Mouse (Mus musculus) thymus, postnatal 14 days (tissue): Measurements from ENCODE around the gene Ntm.

Experiments
- DNase-seq: peaks from one replicate; pipeline ENCODE4 v3.0.0; 2021

Ntm gene

GRCm38 (mm10) chr9:29269988-29270387 is 693.0 kb downstream of the Ntm start:
- no peak for DNase-seq

GRCm38 (mm10) chr9:29269277-29269646 is 693.7 kb downstream of the Ntm start:
- DNase-seq: no peak

GRCm38 (mm10) chr9:29268583-29269276 is 694.2 kb downstream of the Ntm start:
- DNase-seq: no peak

DNA sequence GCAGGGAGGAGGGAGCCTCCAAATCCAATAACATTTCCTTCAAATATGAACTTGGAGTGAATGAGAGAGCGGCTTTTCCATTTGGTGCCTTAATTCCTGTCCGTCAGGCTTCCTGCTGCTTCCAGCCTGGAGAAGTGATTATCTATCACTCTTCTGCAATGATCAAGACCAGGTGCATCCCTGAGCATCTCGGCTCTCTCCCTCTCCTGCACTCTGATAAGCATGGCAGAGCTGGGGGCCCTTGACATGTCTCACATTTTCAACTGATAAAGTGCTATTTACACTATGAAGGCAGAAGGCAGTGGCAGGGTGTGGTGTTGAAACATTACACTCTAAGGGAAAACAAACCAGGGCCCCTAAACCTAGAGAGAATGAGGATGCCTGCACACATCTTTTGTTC is 695.3 kb downstream of the Ntm start:
- DNase-seq: no peak

GRCm38 (mm10) chr9:29265177-29265576 is 697.8 kb downstream of the Ntm start:
- no peak for DNase-seq

DNA sequence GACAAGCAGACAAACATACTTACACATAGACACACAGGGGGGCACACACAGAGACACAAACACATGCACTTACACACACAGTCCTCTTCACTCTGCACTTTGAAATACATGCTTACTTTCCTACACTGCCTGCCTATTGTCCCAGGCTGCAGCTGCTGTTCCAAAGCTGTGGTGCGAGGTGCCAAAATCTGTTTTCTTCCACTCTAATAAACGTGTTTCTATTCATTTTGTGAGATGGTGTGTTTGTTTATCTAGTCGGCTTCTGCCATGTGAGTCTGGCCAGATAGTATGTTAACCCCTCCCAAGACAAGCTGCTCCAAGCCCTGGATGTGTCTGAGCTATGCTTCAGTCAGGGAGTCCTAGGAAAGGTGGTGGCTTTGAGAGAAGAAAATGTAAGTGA is 700.1 kb downstream of the Ntm start:
- no peak for DNase-seq

DNA sequence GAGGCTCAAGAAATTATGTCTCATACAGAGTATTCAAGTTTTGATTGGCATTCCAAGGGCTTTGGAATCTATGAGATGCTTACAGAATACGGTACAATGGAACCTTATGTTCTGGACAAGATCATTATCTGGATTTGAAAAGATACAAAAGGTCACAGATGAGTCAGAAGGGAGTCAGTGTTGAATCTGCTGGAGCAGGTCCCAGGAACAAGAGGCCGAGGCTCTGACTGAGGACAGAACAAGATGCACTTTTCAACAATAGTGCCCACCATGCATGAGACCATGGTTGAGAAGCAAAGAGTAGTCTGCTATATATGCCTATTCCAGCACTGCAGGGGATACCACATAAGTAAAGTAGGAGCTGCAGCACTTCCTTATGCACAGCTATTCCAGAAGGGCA is 710.1 kb downstream of the Ntm start:
- DNase-seq: no peak

GRCm38 (mm10) chr9:29250813-29251212 is 712.1 kb downstream of the Ntm start:
- no peak for DNase-seq

- no peak for DNase-seq
Observed at GRCm38 (mm10) chr9:29247812-29248211, 715.1 kb downstream of the Ntm start.

DNA sequence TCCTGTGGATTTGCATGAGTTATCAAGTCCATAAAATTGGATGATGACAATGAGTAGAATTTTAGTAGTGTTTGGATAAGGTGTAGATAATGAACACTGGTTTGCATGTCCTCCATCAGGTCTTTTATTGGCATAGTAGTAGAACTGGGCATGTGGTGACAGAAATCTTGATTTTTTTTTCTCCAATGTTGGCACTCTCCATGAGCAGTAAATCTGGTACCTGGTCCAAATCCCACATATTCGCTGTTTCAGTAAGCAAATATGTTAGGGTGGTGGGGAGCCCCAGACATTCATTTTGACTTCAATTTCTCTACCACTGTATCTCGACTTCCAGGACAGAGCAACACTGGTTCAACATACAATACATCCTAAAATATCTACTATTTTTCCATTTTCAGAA is 718.9 kb downstream of the Ntm start:
- no peak for DNase-seq

GRCm38 (mm10) chr9:29242497-29243422 is 720.2 kb downstream of the Ntm start:
- DNase-seq: no peak

DNA sequence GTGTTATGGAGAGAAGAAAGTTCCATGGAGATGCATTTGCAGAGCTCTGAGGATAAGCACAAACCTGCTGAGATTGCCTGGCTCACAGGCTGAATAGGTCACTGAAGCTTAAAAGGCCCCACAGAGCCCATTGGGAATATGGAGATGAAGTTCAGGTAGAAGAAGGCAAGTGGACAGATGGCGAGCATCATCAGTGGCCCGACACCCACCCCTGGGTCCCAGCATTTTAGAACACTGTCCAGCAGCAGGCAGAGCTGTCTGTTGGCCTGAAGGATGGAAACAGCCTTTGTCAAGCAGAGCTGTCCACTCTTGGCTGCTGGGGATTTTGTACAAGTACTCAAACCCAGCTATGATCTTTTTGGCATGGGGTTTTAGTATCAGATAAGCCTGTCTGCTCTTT is 722.1 kb downstream of the Ntm start:
- no peak for DNase-seq

GRCm38 (mm10) chr9:29238973-29239372 is 724.0 kb downstream of the Ntm start:
- DNase-seq: no peak

- no peak for DNase-seq
Observed at GRCm38 (mm10) chr9:29236752-29237151, 726.2 kb downstream of the Ntm start.

DNA sequence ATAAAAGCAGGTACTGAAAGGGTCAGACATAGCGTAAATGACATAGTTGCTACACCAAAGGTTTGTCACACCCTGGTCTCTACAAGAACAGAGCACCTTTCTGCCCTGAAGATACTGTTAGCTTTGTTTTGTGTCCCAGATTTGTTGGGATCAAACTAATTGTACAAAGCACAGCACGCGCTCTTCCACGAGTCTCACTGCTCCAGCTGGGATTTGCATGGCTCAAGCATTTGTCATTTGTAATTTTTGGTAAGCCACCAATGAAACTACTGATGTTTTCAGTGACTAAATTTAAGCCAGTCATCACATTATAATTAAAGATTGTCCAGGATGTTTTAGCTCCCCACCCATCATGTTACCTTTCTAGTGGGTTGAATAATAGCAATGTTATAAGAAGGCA is 735.2 kb downstream of the Ntm start:
- DNase-seq: no peak

DNA sequence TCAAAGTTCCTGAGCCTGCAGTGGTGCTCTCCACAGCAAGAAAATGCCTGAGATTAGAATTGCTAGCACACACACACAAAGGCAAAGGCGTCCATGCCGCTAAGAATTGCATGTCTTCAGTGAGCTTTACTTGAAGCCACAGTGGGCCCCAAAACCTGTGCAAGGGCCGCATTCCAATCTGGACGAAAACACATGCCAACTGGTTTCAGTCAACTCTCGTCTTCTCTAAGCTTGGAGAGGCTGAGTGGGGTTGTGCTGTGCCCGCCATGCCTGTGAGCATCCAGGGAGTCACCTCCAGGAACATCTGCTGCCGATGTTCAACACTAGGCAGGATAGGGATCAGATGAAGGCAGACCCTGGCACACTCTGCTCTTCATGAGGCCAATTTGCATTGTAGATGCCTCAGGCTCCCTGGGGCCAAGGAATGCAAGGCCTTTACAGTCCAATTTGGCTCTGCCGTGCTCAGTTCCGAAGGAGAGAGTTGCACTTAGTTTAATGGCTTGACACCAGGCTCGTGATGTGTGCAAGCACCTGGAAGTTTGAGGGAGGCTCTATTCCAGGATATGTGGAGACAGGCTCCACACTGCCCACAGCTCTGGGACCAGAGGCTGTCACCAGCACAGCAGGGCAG is 739.9 kb downstream of the Ntm start:
- DNase-seq: no peak

GRCm38 (mm10) chr9:29220941-29221615 is 741.9 kb downstream of the Ntm start:
- DNase-seq: no peak

DNA sequence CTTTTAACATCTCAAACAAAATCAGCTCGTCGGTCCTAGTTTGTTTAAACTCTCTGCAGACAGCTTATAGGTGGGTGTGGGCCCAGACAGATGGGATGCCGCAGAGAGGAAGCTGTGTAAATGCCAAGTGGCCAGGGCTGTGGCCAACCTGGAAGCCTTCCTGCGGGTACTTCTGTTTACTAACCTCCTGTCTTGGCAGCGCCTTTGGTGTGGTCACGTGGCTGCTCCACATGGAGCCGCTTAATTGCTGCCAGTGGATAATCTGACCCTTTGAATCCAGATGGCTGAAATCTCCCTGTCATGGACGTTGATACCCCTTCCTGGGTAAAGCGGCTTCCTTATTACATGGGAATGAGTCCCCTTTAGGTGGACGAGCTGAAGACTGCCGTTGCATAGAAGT is 742.4 kb downstream of the Ntm start:
- DNase-seq: no peak

DNA sequence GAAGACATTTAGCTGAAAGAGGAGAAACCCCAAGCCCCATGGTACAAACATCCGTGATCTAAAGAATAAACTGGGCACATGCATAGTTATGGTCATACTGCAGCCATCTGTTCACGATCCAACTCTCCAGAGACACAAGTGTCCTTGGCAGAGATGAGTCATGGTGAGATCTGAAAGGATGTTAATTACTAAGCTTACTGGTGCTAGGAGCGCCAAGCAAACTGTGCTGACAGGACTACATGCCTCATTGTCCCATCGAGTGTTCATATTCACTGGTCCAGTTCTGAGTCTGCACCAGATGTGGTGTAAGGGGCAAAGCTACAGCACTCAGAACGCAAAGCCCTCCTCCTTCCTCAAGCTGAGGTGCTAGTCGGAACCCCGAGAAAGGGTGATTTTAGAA is 745.0 kb downstream of the Ntm start:
- DNase-seq: no peak

DNA sequence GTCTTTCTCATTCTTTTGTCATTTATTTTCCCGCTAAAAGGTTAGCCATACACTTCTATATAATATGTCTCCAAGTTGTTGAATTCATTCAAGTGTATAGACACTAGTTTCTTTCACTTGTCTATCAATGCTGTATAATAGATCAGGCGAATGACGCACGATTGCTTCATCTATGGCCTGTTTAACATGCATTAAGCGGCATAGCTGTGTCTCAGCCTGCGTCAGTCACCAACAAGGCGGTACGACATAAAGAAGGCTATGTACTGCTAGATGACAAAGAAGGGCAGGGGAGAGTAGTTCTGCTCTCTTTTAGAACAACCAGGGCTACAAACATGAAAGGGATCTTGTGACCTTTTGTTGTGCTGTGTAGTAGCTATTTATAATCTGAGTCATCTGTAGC is 746.4 kb downstream of the Ntm start:
- DNase-seq: no peak

DNA sequence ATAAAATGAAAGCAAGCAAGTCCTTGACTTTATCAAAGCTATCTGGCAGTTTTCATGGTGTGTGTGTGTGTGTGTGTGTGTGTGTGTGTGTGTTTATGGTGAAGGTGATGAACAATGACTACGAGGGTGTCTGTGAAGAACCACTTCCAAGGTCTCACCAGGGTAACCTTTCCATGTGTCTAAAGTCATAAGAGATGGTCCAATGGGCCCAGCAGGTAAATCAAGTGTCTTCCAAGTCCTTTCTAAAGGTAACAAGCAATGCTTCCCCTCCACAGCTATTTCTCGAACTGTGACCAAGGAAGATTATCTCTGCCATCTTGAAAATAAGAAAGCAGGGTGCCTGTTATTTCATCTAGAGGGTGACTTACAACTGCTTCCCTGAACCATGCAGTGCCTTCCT is 747.1 kb downstream of the Ntm start:
- no peak for DNase-seq

- no peak for DNase-seq
Observed at GRCm38 (mm10) chr9:29215241-29215640, 747.7 kb downstream of the Ntm start.

DNA sequence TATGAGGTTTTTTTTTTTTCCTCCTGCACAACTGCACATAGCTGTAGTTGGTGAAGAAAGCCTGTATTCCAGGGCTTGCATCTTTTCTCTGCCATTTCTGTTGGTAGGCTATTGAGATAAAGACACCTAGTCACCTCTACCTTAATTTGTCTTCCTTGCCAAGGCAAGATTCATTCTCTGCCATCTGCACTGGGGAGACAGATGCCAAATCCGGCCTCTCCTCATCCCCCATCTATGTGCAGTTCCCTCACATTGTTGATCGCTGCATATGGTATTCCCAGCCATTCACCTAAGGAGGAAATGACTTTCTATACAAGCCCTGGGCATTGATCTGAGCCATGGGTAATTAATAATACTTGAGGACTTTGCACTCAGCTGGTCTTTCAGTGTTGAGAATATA is 753.7 kb downstream of the Ntm start:
- no peak for DNase-seq
